Mouse (Mus musculus): ENCODE measurements at regions not wholly inside any gene's neighbourhood (a gene's known extent, or its start where the extent isn't known, plus 50 kb on each side); places are given as distances from the start of the nearest gene placed in this dataset.
"Not testable (repeated sequence)": the region's sequence is repeated elsewhere in the genome, so short reads cannot be mapped to it uniquely, and the experiment has no call there.

GRCm38 (mm10) chr5:102123285-102123684, 53.6 kb upstream of the Wdfy3 start:
- no peak for DNase-seq (ENCODE audit: low spot score)

DNA sequence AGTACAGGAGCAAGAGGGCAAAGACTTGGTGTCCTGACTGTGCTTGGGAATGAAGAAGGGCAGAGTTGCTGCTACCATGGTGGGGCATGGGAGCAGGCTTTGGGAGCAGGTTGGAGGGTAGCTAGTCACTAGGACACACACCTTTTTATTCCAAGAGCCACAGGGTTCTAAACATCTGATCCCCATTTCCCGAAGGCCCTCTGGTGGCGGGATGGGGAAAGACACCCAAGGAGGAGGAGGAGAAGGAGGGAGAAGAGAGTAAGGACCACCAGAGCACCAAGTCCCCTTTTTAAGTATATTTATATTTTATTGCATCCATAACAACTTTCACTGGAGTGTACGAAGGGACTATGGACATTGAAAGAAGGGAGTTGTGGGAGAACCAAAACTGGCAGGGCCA, 57.0 kb upstream of the Wdfy3 start:
- DNase-seq (ENCODE audit: low spot score), result peak; percentile 43

DNA sequence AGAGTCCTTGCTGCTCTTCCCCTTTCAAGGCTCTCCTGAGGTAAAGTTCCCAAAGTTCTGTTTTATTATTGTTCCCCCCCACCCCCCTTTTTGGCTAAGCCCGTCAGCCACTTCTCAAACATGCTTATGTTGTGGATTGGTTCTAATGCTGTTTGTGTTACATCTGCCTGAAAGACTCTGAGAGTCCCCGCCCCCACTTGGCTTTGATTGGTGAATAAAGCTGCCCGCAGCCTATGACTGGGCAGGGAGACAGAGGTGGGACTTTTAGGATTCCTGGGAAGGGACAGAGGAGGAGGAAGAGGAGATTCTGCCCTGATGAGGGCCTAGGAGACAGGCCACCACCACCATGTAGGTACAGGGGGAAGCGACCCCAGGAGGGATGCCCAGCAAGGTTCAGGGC, 78.3 kb upstream of the Wdfy3 start:
- no peak for DNase-seq (ENCODE audit: low spot score)

DNA sequence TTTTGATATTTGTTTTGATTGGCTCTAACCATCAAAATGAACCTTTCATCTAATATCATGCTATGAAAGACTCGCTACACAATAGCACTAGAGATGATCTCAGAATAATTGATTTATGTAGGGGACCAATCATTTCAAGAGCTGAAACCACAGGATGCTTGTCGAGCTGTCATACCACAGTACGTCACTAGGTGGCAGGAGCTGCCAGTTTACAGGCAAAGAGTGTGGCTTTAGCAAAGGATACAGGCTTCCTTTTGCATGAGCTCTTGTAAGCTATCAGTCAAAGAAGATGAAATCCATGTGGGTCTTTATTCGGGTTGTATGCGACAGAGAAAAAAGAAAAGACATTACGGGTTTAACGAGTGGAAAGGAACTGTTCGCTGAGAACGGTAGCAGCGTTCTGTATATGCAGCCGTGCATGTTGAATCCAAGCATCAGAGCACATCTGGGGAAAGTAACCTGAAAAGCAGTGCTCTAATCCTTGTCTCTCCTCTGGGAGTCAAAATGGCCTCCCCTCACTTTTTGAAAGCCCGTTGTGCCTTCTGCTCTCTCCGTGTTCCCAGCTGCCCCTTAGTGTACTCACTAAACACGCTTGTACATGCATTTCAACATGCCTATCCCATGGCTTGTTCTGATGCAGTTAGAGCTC, 79.9 kb upstream of the Wdfy3 start:
- DNase-seq (ENCODE audit: low spot score), result peak; percentile 60

- DNase-seq (ENCODE audit: low spot score), result no peak
Measured at GRCm38 (mm10) chr5:102159621-102160020, 89.9 kb upstream of the Wdfy3 start.

DNA sequence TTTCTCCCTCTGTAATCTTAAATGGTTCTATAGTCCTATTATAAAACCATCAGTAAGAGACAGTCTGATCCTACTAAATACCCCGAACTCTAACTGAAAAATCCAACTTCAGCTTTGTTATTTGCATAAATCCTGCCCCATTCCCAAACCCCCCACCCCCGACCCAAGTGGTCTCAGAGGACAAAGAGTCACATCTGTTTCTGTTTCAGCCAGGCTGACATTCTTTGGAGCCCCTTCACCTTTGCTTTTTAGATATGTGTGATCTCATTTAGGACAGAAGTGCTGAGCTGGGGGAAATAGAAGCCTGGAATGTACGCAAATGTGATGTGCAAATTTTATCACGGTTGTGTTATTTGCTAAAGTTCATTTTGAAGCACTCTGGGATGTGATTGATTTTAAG, 98.3 kb upstream of the Wdfy3 start:
- no peak for DNase-seq (ENCODE audit: low spot score)

GRCm38 (mm10) chr5:102171808-102172207, 102.1 kb upstream of the Wdfy3 start:
- no peak for DNase-seq (ENCODE audit: low spot score)

DNA sequence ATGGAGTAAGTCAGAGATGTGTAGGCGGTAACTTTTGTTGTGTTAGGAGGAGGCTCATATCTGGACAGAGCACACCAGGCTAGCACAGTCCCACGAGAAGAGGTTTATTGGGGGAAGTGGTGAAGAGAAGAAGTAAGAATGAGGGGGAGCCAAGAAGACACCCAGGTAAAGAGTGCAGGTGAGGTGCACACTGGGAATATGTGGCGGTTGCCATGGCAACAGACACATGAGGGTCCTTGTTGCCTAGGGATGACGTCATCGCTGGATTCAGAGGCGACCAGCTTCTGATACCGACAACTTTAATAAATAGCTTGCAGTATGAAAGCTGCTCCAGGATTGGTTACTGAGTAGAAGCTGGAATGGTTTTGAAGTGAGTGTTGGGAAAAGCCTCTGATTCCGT, 110.5 kb upstream of the Wdfy3 start:
- no peak for DNase-seq (ENCODE audit: low spot score)

DNA sequence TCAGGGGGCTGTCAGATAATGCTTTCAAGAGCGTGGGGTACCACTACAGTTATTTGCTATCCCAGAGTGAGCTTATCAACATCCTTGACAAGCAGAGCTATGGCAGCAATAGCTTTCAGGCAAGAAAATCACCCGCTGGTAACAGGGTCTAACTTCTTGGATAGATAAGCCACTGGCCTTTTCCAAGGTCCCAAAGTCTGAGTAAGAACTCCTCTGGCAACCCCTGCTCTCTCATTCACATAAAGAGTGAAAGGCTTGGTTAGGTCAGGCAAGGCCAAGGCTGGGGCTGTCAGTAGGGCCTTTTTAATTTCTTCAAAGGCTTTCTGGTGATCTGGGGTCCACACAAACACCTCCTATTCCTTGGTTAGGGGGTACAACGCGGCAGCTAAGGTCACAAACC, 119.2 kb upstream of the Wdfy3 start:
- not testable (repeated sequence) for DNase-seq (ENCODE audit: low spot score)

- no peak for DNase-seq (ENCODE audit: low spot score)
Measured at GRCm38 (mm10) chr5:102206456-102206855, 136.7 kb upstream of the Wdfy3 start.

DNA sequence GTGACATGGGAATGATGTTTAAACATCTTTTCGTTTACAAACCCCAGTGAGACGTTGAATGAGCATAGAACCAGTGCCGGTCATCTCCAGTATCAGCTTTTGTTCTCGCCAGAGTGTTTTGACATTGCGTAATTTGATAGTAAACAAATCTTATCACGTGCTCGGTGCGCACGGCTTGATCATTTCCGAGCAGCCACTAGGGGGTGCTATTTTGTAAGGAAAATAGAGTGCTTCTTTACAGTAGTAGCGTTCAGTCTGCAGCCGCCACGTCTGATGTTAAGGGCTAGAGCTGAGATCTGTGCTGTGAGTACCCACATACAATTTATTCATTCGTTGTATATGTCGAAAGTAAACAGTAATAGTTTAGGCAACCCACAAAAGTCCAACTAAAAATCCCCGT, 137.2 kb upstream of the Wdfy3 start:
- peak; percentile 42 for DNase-seq (ENCODE audit: low spot score)

DNA sequence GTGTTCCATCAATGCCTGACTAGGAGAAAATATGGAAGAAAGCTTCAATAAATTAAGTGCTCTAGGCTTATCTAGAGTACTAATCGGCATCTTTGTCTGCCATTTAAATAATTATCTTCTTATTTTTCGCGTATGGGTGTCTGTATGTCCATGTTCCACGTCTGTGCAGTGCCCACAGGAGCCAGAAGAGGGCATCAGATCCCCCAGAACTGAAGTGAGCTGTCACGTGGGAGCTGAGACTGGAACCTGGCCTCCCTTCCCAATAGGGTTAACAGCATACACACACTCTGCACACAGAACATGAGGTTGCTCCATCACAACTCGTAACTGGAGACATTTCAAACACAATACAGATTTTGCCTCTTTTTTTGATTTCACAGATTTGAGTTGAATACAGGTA, 143.4 kb upstream of the Wdfy3 start:
- DNase-seq (ENCODE audit: low spot score), result peak; percentile 26

GRCm38 (mm10) chr5:102227131-102227530, 157.4 kb upstream of the Wdfy3 start:
- DNase-seq (ENCODE audit: low spot score), result no peak

GRCm38 (mm10) chr5:102242614-102243013, 172.9 kb upstream of the Wdfy3 start:
- DNase-seq (ENCODE audit: low spot score), result no peak

DNA sequence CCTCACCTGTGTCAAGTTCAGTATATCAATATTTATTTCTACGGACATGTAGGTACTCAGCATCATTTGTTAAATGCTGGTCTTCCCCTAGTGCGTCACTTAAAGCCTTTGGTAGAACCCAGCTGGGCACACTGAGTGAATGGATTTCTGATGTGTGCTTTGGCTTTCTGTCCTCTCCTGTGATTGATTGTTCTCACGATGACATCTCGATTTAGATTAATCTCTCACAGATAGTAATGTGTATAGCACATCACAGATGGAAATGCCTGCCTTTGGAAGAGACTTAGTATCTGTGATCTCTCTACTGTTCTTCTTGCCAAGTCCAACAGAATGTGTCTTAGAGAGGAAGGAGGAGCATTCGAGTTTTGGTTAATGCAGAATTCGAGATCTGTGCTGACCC, 175.0 kb upstream of the Wdfy3 start:
- DNase-seq (ENCODE audit: low spot score), result no peak

- DNase-seq (ENCODE audit: low spot score), result no peak
Measured at GRCm38 (mm10) chr5:102248747-102249146, 179.0 kb upstream of the Wdfy3 start.

DNA sequence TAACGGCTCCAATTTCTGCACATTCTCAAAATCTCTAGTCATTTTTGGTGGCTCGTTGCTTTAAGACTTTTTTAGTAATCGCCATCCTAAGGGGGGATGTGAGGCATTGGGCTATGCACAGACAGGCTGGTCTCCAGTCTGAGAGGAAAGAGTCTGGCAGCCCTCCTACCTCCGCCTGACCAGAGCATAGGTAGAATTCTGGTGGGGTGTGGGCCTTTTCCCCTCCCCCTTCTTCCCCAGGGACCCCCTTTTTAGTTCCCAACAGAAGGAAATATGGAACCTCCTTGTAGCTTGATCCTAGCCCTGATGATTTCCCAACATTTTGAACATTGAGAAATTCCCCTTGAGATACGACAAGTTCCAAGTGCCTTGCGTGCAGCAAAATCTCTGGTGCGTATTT, 181.4 kb upstream of the Wdfy3 start:
- no peak for DNase-seq (ENCODE audit: low spot score)

GRCm38 (mm10) chr5:102253786-102254185, 184.1 kb upstream of the Wdfy3 start:
- DNase-seq (ENCODE audit: low spot score), result no peak

DNA sequence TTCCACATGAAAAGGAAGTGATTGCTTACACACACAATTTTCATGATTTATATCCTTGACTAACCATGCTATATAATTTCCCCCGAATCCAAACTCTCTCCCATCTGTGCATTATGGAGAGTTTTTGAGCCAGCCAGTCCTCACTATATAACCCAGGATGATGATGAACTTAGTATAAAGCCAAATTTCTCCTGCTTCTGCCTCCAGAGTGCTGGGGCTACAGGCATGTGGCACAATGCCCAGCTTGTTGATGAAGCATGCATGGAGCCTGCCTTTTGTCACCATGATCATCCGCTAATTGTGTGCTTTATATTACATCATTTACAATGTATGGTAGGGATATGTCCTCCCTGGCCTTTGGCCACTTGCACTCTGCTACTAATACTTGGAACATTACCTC, 187.4 kb upstream of the Wdfy3 start:
- no peak for DNase-seq (ENCODE audit: low spot score)

DNA sequence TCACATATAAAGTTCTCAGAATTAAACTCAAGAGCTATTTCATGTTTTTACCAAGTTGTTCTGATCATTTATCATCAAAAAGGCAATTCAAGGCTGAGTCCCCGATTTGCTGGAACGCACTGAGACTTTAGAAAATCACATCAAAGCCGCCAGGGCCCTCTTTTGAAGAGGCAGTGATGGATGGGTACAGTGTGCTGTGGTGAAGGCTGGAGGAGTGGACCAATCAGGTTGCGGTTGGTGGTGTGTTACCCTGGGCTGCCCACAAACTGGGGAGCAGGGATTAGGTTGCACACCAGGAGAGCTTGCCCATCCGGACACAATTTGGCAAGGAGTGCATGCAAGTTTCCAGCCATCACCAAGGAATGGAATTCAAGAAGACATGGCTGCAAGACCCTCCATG, 191.9 kb upstream of the Wdfy3 start:
- DNase-seq (ENCODE audit: low spot score), result no peak

- no peak for DNase-seq (ENCODE audit: low spot score)
Measured at GRCm38 (mm10) chr5:102266451-102266850, 196.7 kb upstream of the Wdfy3 start.

DNA sequence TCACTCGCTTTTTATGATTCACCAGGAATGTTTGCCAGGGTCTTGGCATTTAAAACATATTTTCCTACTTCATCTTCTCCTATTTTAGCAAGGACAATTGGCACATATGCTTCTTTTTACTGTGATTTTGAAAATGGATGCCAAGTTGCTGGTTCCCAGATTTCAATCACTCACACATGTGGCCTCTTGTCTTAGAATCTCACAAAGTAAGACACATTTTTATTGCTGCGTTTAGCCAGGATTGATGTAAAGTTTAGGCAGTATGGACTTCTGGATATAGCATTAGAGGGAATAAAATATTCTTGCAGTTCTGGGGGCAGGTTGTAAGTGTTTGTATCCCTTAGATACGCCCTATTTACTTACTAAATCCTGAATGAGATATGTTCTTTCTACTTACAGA, 197.4 kb upstream of the Wdfy3 start:
- DNase-seq (ENCODE audit: low spot score), result no peak

DNA sequence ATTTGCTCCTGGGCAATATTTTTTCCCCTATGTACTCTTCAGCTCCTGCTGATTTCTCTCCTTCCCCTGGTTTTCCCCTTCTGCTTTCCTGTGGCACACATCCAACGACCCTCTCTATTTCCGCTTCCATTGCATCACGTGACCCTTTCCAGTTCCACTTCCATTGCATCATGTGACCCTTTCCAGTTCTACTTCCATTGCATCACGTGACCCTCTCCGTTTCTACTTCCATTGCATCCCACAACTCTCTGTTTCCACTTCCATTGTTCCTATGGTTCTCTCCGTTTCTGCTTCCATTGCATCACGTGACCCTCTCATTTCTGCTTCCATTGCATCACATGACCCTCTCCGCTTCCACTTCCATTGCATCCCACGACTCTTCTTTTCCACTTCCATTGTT, 199.5 kb upstream of the Wdfy3 start:
- DNase-seq (ENCODE audit: low spot score), result no peak

- DNase-seq (ENCODE audit: low spot score), result no peak
Measured at GRCm38 (mm10) chr5:102275621-102276020, 205.6 kb upstream of the Arhgap24 start.

- DNase-seq (ENCODE audit: low spot score), result no peak
Measured at GRCm38 (mm10) chr5:102287131-102287530, 194.1 kb upstream of the Arhgap24 start.

Measured in ovary, postnatal 36 days (tissue).